ENCODE assay signal across 13 mouse cellular contexts in the genomic region with DNA sequence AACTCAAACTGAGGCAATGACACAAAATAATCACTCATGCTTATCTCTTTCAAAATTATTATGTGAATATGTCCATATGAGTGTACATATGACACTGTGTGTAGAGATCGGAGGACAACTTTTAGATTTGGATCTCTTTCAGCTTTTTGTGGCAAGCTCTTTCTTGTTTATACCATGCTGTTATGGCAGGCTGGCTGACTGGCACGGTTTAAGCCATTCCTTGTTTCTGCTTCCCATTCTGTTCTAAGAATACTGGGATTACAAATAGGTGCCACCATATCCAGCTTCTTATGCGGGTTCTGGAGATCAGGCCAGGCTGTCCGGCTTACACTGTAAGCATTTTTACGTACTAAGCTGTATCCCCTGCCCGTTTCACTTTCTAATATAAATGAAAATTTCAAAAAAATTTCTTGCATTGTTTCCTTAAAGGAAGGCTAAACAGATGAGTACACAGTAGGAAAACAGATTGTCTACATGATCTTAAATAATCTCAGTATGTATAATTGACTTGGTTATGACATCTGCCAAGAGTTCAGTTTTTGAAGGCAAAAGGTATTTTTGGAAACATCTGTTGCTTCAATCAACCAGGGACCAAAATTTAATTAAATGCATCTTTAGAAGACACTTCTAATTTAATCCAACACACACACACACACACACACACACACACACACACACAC.
"Had no signal": no experiment of that assay in that cellular context is flagged by ENCODE, and none has a peak within 500 bp of the region (broad histone marks: within the 10 kb centered on the region; RNA-seq: fewer than 3 reads in every experiment).

No protein-coding gene starts in this region.

- H3K4me1 ChIP-seq: midbrain, embryonic 10.5 days; midbrain, embryonic 12.5 days; midbrain, embryonic 15.5 days; neural tube, embryonic 12.5 days; stomach, embryonic 15.5 days had no signal

- H3K9ac ChIP-seq: lung, embryonic 14.5 days; midbrain, embryonic 12.5 days; midbrain, embryonic 15.5 days; neural tube, embryonic 12.5 days; stomach, embryonic 15.5 days had no signal

- DNase-seq: lung, embryonic 14.5 days; lung, postnatal 10 days; lung, postnatal 4 days; right cerebral cortex, postnatal 14 days; thymus, adult 2 months; thymus, postnatal 25 days; thymus, postnatal 4 days had no signal

- H3K27me3 ChIP-seq: midbrain, embryonic 12.5 days; midbrain, embryonic 15.5 days; neural tube, embryonic 12.5 days; stomach, embryonic 15.5 days had no signal

- H3K36me3 ChIP-seq: midbrain, embryonic 10.5 days; midbrain, embryonic 12.5 days; midbrain, embryonic 15.5 days; neural tube, embryonic 12.5 days; stomach, embryonic 15.5 days had no signal

- H3K4me2 ChIP-seq: lung, embryonic 14.5 days; midbrain, embryonic 12.5 days; midbrain, embryonic 15.5 days; neural tube, embryonic 12.5 days; stomach, embryonic 15.5 days had no signal

- ATAC-seq: midbrain, embryonic 15.5 days had no signal

- H3K27ac ChIP-seq: midbrain, embryonic 10.5 days; midbrain, embryonic 12.5 days; midbrain, embryonic 15.5 days; neural tube, embryonic 12.5 days; stomach, embryonic 15.5 days; stomach, postnatal 0 days had no signal

- H3K4me3 ChIP-seq: midbrain, embryonic 10.5 days; midbrain, embryonic 12.5 days; midbrain, embryonic 15.5 days; neural tube, embryonic 12.5 days; stomach, embryonic 15.5 days had no signal

- H3K9me3 ChIP-seq: midbrain, embryonic 10.5 days; midbrain, embryonic 12.5 days; midbrain, embryonic 15.5 days; neural tube, embryonic 12.5 days; stomach, embryonic 15.5 days had no signal
